Mouse (Mus musculus): ENCODE measurements around the gene Gpsm1.

Gene Gpsm1

GRCm38 (mm10) chr2:26325386-26326181 lies 10.3 kb downstream of the Gpsm1 start:
- in situ Hi-C loops (cut with MboI; ENCODE audit: low pct_unique_long_range_greater_than_20kb in 1 of 2, low sequenced_read_pairs in 2 of 2, unreplicated experiment in 1 of 2) = loop anchor here in 1 of 2 experiments (5.0 kb wide), 1 partner anchor 82 kb away; the partner anchor contains the start of gene Inpp5e

- in situ Hi-C loops (cut with MboI; ENCODE audit: low pct_unique_long_range_greater_than_20kb in 1 of 2, low sequenced_read_pairs in 2 of 2, unreplicated experiment in 1 of 2) = loop anchor here in 1 of 2 experiments (5.0 kb wide), 1 partner anchor 79 kb away; the partner anchor contains the start of gene Inpp5e
These were observed 12.5 kb downstream of the Gpsm1 start for GRCm38 (mm10) chr2:26327852-26328251.

- in situ Hi-C loops (cut with MboI; ENCODE audit: low pct_unique_long_range_greater_than_20kb in 1 of 2, low sequenced_read_pairs in 2 of 2, unreplicated experiment in 1 of 2) = loop anchor here in 1 of 2 experiments (5.0 kb wide), 1 partner anchor 78 kb away; the partner anchor contains the start of gene Inpp5e
These were observed 14.1 kb downstream of the Gpsm1 start for GRCm38 (mm10) chr2:26329402-26329801.

GRCm38 (mm10) chr2:26330056-26330468 lies 14.7 kb downstream of the Gpsm1 start:
- in situ Hi-C loops (cut with MboI; ENCODE audit: low pct_unique_long_range_greater_than_20kb in 1 of 2, low sequenced_read_pairs in 2 of 2, unreplicated experiment in 1 of 2) = no loop called here

GRCm38 (mm10) chr2:26330702-26331101 lies 15.4 kb downstream of the Gpsm1 start:
- in situ Hi-C loops (cut with MboI; ENCODE audit: low pct_unique_long_range_greater_than_20kb in 1 of 2, low sequenced_read_pairs in 2 of 2, unreplicated experiment in 1 of 2) = no loop called here

- in situ Hi-C loops (cut with MboI; ENCODE audit: low pct_unique_long_range_greater_than_20kb in 1 of 2, low sequenced_read_pairs in 2 of 2, unreplicated experiment in 1 of 2) = no loop called here
These were observed 23.2 kb downstream of the Gpsm1 start for GRCm38 (mm10) chr2:26338302-26339203.

- in situ Hi-C loops (cut with MboI; ENCODE audit: low pct_unique_long_range_greater_than_20kb in 1 of 2, low sequenced_read_pairs in 2 of 2, unreplicated experiment in 1 of 2) = no loop called here
These were observed 23.9 kb downstream of the Gpsm1 start for GRCm38 (mm10) chr2:26339204-26339551.

GRCm38 (mm10) chr2:26341510-26341981 lies 26.2 kb downstream of the Gpsm1 start:
- in situ Hi-C loops (cut with MboI; ENCODE audit: low pct_unique_long_range_greater_than_20kb in 1 of 2, low sequenced_read_pairs in 2 of 2, unreplicated experiment in 1 of 2) = no loop called here

- in situ Hi-C loops (cut with MboI; ENCODE audit: low pct_unique_long_range_greater_than_20kb in 1 of 2, low sequenced_read_pairs in 2 of 2, unreplicated experiment in 1 of 2) = no loop called here
These were observed 26.7 kb downstream of the Gpsm1 start for GRCm38 (mm10) chr2:26342044-26342443.

GRCm38 (mm10) chr2:26342609-26343490 lies 27.5 kb downstream of the Gpsm1 start:
- in situ Hi-C loops (cut with MboI; ENCODE audit: low pct_unique_long_range_greater_than_20kb in 1 of 2, low sequenced_read_pairs in 2 of 2, unreplicated experiment in 1 of 2) = no loop called here

- in situ Hi-C loops (cut with MboI; ENCODE audit: low pct_unique_long_range_greater_than_20kb in 1 of 2, low sequenced_read_pairs in 2 of 2, unreplicated experiment in 1 of 2) = no loop called here
These were observed 32.9 kb downstream of the Gpsm1 start for GRCm38 (mm10) chr2:26348241-26348640.

- in situ Hi-C loops (cut with MboI; ENCODE audit: low pct_unique_long_range_greater_than_20kb in 1 of 2, low sequenced_read_pairs in 2 of 2, unreplicated experiment in 1 of 2) = no loop called here
These were observed 36.3 kb downstream of the Gpsm1 start, which contains the start of gene Dnlz for GRCm38 (mm10) chr2:26351358-26352290. Gene Dnlz, minus strand, starts transcription at chr2:26352110.

GRCm38 (mm10) chr2:26352291-26352910 lies 37.1 kb downstream of the Gpsm1 start:
- in situ Hi-C loops (cut with MboI; ENCODE audit: low pct_unique_long_range_greater_than_20kb in 1 of 2, low sequenced_read_pairs in 2 of 2, unreplicated experiment in 1 of 2) = no loop called here

GRCm38 (mm10) chr2:26353066-26353980 lies 38.0 kb downstream of the Gpsm1 start:
- in situ Hi-C loops (cut with MboI; ENCODE audit: low pct_unique_long_range_greater_than_20kb in 1 of 2, low sequenced_read_pairs in 2 of 2, unreplicated experiment in 1 of 2) = no loop called here

- in situ Hi-C loops (cut with MboI; ENCODE audit: low pct_unique_long_range_greater_than_20kb in 1 of 2, low sequenced_read_pairs in 2 of 2, unreplicated experiment in 1 of 2) = no loop called here
These were observed 39.1 kb downstream of the Gpsm1 start for GRCm38 (mm10) chr2:26354401-26354800.

- in situ Hi-C loops (cut with MboI; ENCODE audit: low pct_unique_long_range_greater_than_20kb in 1 of 2, low sequenced_read_pairs in 2 of 2, unreplicated experiment in 1 of 2) = no loop called here
These were observed 40.9 kb downstream of the Gpsm1 start for GRCm38 (mm10) chr2:26356231-26356630.
